Mouse (Mus musculus) layer of hippocampus, adult 8-10 months (tissue): ENCODE results near the gene Pbx1. TPM values are rescaled to one million over a fixed set of nuclear protein-coding genes. Genes with fewer than 3 reads are reported as not detected.

Experiments used
- DNase-seq, 2 experiments: peaks; one replicate each; pipeline ENCODE4 v3.0.0; 2022; ENCODE audit warnings: low spot score in 2 of 2
- total RNA-seq, 4 experiments: library from RNA; stranded (reverse); gene quantifications; 2 replicates each; pipeline ENCODE4 v1.2.4; 2022

The Pbx1 gene
- total RNA-seq, 4 experiments from 2014 or later = 117 to 134 (median 122) TPM

DNA sequence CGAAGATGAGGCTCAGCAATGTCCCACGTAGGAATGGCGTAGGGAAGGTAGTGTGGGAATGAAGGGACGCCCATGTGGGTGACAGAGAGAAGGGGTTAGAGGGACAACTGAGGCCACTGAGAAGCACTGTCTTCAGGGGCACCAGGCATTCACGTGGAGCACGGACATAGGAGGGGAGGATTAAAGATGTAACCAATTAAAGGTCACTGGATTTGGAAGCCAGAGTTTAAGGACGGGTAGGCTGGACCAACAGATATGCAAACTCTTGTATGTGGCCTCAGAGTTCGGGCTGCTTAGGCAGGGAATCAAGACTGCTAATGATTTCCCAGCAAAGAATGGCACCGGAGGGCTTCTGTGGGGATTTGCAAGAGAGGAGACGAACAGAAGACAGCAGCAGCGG, 252.4 kb downstream of the Pbx1 start:
- DNase-seq = no peak

DNA sequence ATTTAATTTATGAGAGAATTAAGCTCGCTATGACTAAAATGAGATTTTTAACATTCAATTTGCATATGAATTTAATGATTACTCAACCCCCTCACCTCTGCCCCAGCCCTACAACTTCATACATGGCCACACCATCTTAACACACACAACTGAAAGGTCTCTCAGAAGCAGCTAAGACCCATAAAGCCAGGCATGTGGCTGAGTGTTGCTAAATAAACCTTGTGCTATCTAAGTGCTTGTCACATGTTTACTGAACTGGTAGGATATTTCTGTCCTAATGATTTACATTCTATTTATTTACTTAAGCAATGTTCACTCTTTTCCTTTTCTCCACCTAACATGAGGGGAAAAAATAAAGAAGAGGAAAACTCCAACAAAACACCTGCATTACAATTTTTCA, 253.5 kb downstream of the Pbx1 start:
- DNase-seq = no peak

DNA sequence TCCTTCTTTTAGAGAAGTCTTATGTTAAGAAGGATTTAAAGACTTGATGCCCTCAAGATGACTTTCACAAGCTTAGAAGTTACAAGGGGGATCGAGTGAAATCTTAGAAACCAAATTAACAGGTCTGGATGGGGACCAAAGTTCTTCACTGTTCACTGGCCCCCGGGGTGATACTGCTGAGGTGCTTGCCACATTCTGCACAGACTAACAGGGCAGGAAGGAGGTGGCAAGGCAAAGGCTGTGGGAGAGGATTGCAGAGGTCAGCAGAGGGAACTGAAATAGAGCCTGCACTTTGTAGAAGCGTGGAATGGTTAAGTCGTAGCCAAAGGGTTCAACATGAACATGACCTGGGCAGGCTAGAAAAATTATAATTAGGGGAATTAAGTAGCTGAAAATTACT, 256.5 kb downstream of the Pbx1 start:
- no peak for DNase-seq

DNA sequence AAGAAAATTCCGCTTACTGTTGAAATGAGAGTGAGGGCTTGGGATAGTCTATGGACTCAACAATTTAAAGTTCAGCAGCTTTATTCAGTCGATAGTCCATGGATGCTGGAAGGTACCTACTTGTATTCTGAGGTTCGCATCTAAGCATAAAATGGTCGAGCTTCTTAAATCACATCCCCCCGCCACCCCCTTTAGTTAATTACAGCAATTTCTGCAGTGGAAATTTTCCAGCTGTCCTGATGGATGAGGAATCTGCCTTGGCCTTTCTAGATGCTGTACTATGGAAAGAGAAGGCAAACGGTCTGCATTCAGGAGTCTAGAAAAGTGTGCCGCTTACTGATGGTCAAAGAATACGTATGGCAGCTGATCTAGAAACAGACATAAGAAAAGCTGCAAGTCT, 262.3 kb downstream of the Pbx1 start:
- DNase-seq = no peak

DNA sequence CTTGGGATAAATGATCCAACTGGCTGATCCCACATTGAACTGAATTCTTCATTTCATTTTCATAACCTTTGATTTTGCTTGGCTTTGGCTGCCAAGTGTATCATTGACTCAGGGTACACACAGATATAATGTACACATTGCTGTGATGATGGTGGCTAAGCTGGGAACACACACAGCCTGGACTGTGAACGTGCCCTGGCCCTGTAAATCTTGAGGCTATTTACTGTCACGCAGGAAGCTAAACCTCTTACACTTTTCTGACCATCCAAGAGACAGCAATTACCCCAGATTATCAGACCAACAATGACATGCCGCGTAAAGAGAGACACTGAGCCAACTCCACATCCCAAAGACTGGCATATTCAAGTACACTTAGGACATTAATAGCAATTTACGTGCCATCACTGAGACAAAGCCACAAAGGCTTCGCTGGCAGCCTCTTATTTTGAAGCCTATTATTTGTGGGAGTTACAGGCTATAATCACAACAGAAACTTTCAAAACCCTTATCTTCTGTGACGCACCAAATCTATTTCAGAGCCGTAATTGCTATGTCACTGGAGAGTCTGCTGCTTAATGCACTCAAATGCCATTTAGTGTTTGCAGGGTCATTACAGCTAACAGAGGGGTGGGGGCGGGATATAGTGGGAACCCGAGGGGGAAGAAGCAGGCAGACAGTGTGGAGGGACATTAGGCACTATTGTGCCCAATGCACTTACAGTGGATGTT, 262.9 kb downstream of the Pbx1 start:
- no peak for DNase-seq

DNA sequence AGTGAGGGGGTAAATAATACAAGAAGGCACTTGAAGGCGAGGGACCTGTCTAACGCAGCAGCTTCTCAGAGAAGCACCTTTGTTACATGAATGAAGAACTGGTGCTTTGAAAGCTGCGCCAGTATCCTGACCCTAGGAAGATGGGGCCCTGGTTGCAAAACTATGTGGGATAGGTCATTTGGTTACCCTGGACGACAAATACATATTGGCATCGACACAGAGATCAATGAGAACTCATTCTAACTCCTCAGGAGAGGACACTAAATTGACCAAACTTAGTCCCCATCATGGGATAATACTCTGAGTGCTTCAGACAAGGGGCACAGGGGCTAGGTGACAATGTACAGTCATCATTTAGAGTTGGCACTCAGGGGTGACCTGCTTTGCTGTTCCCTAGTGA, 264.3 kb downstream of the Pbx1 start:
- DNase-seq = no peak

DNA sequence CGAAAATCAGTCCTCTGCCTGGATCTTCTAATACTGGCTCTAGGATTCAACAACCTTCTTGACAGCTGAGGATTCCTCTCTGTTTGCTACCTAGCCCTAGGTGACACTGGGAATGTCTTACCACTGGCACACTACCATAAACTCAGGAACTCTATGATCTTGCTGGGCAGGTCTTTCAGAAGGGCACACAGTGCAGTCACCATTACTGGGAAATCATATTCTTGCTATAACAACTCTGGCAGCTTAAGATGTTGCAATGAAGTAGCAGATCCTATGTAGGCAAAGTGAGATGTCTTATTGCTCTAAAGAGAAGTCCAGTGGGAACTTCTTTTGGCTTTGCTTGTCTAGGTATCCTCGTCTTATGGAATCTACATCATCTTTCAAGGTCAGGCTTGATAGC, 265.2 kb downstream of the Pbx1 start:
- DNase-seq = no peak

DNA sequence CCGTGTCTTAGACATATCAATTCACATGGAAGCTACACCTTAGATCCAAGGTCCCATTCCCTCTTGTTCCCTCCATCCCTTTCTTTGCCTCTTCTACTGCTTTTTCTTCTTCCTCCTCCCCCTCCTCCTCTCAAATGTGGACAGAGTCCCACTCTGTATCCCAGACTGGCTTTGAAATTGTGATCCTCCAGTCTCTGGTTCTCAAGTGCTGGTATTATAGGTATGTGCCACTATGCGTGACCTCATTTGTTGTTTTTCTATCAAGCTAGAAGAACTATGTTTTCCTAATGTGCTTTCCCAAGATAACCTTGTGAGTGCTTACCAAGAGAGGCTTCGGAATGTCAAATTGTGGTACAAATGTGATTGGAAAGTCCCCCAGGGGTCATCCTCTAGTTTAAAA, 267.1 kb downstream of the Pbx1 start:
- no peak for DNase-seq

DNA sequence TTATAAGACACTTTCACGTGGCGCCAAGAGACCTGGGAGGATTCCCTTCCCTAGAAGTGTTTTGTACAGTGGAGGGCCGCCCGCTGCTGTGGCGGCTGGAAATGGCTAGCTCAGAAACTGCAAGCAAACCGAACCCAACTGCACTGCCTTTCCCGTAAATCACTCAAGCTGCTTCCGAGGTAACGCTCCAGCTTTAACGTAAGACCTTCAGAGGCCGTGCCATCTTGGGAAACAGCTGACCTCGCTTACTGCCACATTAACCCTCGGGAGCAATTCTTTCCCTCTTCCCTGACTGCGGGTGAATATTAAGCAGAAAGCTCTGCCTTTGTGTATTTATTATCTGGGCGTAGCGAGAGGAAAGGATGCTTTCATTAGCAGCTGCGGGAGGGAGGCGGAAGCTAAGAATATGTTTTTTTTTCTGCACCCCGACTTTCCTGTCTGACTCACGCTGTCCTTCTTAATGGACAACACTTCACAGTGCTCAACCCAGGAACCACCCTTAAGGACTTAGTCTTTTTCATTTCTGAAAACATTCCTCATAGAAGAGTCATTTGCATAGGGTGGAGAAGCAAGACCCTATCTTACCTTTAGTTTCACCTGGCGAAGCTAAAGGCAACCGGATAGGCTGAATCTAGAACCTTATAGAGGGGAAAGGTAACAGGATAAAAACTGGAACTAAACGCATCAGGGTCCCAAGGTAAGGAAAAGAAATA, 268.4 kb downstream of the Pbx1 start:
- no peak for DNase-seq

DNA sequence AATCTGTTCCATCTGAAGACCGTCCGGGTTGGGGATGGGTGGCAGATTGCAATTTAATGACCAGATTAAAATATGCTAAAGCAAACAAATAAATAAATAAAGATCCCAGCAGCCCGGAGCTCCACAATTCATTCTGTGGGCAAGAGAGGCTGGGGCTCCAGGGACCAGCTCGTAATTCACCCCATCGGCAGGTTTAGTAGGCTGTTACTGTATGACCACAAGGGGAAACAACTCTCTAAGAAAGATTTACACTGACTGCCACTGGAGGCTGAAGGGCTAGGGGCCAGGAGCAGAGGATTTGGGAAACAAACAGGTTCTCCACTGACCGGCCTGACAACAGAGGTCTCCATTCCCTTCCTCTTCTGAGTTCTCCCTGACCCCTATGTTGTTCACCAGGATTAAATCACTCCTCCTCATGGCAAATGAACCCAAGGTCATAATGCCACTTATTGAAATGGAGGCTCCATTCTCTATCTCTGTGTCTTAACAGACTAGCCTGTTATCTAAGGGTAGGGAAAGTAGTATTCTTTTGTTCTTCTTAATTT, 292.9 kb downstream of the Pbx1 start:
- no peak for DNase-seq

DNA sequence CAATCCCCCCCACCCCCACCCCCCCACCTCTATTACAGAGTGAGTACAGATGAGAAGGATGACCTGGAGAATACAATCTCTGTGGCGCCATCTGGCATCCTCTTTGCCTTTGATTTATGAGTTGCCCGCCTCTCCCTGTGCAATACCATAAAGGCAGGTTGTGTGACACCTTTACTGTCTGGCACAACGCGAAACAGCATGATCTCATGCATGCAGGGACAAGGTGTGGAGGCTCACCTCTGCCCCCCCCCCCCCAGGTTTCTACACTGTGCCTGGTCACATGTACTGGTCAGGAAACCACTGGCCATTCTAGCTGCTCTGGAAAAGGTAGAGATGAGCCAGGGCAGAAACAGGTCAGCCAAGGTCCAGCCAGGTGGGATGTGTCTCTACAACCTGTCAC, 293.4 kb downstream of the Pbx1 start:
- no peak for DNase-seq

DNA sequence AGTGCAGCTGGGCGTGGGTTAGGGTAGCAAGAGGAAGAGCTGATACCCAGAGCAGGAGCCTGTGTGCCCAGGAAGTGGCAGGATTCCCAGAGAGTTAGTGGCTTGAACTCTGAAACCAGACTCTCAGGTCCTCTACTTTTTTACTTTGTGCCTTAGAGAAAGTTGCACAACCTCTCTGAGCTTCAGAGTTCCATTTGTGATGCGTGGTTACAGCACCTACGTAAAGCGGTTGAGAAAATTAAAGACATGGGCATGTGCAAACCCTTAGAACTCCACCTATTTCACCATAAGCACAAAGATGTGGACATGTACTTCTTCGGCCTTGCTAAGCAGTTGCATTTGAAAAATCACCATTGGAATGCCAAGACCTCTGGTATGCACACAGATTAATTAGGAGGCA, 294.2 kb downstream of the Pbx1 start:
- DNase-seq = no peak

DNA sequence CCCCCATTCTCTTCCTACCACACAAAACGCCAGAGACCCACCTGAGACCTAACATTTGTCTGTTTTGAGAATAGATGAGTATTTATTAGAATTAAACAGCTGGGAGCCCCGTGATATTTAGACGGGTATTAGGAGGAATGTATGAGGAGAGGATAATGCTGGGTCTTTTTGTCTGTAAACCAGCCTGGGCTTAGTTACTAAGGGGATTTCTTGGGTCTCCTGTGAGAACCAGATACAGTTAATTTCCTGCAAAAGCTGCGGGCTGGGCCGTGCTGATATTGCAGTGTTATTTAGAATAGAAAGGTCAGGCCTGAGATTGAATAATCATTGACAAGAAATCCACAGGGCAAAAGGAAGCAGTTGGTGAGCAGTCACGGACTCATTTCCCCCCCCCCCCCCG, 296.5 kb downstream of the Pbx1 start:
- DNase-seq = no peak

DNA sequence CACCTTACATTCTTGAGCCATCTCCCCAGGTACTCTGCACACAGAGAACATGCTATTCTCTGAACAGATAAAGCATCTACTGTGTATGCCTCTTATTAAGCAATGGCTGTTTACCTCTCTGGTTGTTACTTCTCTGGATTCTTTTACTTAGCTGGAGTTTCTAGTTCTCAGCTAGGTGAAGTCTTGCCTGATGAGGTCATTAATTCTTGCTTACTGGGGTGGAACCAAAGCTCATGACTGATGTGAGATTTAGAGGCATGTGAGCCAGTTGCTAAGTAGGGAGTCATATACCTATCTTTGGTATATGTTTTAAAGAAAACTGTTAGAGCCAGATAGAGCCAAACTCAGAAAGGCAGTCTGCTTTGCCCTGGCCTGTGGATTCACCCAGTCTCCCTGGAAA, 298.4 kb downstream of the Pbx1 start:
- DNase-seq = no peak

DNA sequence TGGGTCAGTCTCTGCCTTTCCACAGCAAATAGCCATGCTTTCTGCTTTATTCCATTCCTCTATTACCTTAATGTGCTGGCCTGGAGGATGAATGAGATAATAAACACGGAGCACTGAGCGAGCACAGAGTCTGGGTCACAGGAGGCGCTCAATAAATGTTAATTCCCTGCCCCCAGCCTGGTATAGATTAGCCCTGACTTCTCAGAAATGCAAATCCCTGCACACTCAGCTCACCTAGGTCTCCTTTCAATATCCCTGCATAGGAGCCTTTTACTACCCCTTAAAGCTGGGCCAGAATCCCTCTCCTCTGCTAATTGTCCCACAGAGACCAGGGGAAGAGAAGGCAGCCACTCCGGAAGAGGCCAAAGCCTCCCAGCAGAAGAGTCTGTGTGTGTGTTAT, 304.1 kb downstream of the Pbx1 start:
- no peak for DNase-seq

DNA sequence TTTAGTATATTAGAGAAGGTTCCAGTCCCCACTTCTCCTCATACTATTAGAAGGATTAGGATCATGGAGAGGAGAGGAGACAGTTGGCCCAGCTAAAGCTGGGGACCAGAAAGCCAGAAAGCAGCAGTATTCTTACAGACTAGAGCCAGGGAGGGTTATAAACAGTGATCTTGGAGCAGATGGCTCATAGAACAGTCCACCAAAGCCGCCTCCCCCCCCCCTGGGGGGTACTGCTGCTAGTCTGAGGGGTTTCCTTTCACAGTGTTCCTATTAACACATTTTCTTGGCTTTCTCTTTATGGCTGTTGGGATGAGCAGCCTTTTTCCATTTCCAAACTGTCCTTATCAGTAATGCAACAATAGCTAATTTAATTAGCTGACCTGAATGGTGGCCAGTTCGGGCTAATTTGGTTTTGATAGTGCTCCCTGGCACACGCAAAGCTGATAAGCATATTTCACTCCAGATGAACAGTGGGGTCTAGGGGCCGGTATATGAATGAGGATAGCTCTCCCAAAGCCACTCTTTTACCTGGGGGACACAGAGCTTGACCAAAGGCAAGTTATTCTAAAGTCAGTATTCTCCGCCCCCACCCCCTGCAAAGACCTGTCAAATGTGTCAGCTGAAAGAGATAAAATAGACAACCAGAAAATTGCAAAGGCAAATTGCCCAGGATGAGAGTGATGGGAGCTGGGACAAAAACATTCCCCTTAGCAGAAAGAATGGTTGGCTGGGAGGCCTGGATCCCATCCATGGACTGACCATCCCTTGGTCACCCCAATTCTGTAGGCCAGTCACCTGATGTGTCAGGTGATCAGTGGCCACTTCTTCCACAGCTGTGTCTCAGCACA, 307.2 kb downstream of the Pbx1 start:
- no peak for DNase-seq

DNA sequence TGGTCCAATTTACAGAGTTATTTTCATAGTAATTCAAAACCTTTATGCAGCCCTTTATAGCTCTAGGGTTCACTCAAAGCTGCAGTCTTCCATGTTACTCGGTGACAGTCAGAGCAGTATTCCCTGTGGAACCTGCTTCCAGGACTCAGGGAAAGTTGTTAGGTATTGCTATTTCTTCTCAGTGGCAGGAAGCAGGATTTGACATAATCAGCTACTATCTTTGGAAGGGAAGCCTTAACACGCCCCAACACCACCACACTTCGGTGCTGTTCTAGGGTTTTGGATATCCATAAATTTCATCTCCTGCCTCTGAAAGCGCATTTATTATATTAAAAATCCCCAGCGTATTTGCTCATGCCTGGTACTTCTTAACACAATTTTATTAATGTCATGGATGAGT, 314.0 kb downstream of the Pbx1 start:
- DNase-seq = no peak

DNA sequence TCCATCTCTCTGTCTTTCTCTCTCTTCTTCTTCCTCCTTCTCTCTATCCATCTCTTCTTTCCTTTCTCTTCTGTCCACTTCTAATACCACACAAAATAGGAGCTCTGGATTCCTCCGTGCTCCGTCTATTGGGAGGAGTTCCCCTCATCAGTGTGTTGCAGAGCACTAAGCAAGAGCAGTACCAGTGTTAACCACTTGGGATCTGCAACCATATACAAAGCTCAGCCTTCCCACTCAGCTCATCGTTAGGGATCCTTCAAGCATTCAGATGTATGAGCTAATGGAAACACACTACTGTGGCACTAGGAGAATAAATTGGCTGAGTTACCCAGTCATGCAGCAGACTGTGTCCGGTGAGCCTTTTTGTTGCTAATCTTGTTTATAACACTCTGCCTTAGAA, 314.7 kb downstream of the Pbx1 start:
- DNase-seq = no peak

DNA sequence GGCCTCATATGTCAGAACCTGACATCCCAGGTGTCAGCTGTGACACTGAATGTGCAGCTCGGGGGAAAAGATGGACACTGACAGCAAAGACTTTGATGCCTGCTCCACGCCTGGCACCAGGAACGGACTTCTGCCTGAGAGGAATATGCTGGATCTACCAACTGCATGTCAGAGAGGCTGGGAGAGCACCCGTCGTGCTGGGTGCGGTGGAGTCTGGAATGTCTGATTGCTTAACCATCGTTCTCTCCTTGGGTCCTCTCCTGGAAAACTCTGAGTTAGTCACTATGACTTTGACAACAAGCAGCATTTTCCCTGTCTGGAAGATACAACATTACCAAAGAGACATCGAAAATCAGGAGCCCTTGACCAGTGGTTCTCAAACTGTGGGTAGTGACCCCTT, 322.3 kb downstream of the Pbx1 start:
- no peak for DNase-seq

DNA sequence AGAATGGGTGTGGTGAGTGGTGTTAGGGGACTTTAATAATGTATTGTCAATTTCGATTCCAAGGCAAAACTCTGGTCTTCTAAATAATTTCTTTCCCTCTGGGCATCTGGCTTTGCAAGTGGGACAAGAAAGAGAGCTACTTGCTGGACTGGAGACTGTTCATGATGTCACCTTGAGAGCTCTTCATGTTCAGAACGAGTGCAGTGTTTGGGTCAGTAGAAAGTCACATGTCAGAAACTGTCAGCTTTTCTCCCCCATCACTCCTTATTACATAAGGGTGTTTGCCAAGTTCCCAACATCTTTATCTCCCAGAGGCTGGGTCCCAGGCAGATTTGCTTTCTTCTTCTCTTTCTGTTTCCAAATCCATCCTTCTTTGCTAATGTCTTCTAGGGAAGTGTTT, 328.2 kb downstream of the Pbx1 start:
- no peak for DNase-seq

DNA sequence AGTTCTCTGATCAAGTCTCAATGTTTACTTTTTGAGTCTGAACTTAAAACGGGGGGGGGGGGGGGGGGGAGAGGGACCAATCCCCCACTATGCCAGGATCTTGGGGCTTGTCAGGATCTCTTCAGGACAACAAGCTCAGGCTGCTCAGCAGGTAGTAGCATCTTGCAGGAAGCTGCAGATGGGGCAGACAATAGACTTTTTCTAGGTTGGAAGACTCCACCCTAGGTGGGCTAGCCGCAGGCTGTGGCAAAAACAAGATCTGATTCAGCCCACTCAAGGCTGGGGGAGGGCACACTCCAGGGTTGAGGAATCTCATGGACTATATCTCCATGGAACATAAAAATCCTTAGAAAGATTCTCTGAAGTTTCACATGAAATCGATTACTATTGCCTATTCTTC, 330.6 kb downstream of the Pbx1 start:
- DNase-seq = no peak

DNA sequence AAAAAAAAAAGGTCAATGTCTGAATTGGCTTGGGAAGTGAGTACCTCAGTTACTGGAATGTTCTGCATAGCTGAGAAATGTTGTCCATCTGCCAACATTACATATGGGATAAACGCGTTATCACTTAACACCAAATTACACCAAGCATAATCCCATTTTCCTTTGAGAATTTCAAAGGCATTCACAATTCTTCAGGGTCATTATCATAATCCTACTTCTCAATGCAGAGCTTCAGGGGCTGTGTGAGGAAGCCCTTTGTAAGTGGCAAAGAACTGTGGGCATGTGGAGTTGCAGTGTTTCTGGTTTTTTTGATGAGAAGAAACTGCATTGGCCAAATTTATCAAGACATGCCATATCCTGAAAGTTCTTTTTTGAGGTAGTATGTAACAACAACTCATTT, 333.3 kb downstream of the Pbx1 start:
- no peak for DNase-seq
